Mouse (Mus musculus) liver, adult 2 months (tissue): ENCODE results near the gene Cx3cr1.

ENCODE experiments used
- CTCF ChIP-seq: fragments of 200-500 bp; IDR thresholded peaks from 2 replicates; pipeline ENCODE4 v1.5.1; 2011; ENCODE audit warnings: low read depth, low read length, control low read depth
- POLR2A ChIP-seq: fragments of 200-500 bp; IDR thresholded peaks from 2 replicates; pipeline ENCODE4 v1.6.1; 2011; ENCODE audit warnings: low read length, control low read depth; ENCODE audit not compliant: insufficient read depth; ENCODE audit errors: extremely low read depth

GRCm38 (mm10) chr9:120029880-120030279 is 39.8 kb downstream of the Cx3cr1 start:
- TF ChIP-seq POLR2A (no peak), CTCF (no peak)
